Mouse (Mus musculus): ENCODE data around the gene Pafah1b2. TPM values are rescaled to one million over a fixed set of nuclear protein-coding genes. Genes with fewer than 3 reads are reported as not detected.
A peak's percentile ranks its signal among the peaks of the same experiment; 100 is the strongest.

Pafah1b2 gene
- polyA plus RNA-seq, 1 experiment from 2014 or later, result 263 TPM

GRCm38 (mm10) chr9:45952890-45953289 lies 59.6 kb downstream of the Pafah1b2 start:
- H3K27me3 ChIP-seq (replicated peaks; ENCODE audit: control insufficient read depth, insufficient read depth, low read length), result no peaks in the 10 kb centered on the region
- 0 out of 2 replicates have a peak overlapping the region, but pooled peaks have one; percentile 91 for H3K9ac ChIP-seq (ENCODE audit: low read depth, low read length)

DNA sequence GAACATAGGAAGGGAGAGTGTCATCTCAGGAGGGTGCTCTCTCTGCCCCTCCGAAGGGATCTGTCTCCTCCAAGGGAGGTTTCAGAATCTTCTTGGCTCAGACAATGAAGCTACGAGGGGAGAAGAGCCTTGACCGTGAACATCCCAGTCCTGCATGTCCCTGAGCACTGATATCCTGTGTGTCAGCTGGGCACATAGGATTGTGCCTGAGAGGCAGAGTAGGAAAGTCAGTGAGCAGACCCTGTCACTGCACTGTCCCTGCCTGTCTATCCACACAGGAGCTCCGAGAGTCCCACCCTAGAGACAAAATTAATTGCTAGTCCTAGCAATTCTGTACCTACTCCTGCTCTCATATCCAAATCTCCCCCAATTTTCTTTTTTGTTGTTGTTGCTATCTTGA lies 60.4 kb downstream of the Pafah1b2 start:
- Histone ChIP-seq H3K4me1 (ENCODE audit: control insufficient read depth, insufficient read depth, low read depth, low read length) (peaks cover 22% of the 10 kb centered on the region), H3K4me3 (ENCODE audit: low read length) (no peak overlapping the region), H3K9me3 (ENCODE audit: control insufficient read depth, low read length) (no peaks in the 10 kb centered on the region), H3K4me2 (ENCODE audit: low read length) (no peak overlapping the region), H3K9ac (ENCODE audit: low read depth, low read length) (no peak overlapping the region), H3K36me3 (ENCODE audit: control insufficient read depth, insufficient read depth, low read length) (peaks cover 26% of the 10 kb centered on the region), H3K27me3 (replicated peaks; ENCODE audit: control insufficient read depth, insufficient read depth, low read length) (no peaks in the 10 kb centered on the region), H3K27ac (ENCODE audit: low read depth, low read length) (no peak overlapping the region)
- no peak for ATAC-seq
- WGBS, result 91% methylated on average over 4 of the region's 4 CpGs

More at GRCm38 (mm10) chr9:45952890-45953289, 59.6 kb downstream of the Pafah1b2 start:
- H3K36me3 ChIP-seq (ENCODE audit: control insufficient read depth, insufficient read depth, low read length), result peaks cover 22% of the 10 kb centered on the region
- no peak for ATAC-seq
- 87% methylated on average over 7 of the region's 7 CpGs for WGBS
- no peaks in the 10 kb centered on the region for H3K9me3 ChIP-seq (ENCODE audit: control insufficient read depth, low read length)
- H3K27ac ChIP-seq (ENCODE audit: low read depth, low read length), result no peak overlapping the region
- H3K4me1 ChIP-seq (ENCODE audit: control insufficient read depth, insufficient read depth, low read depth, low read length), result peaks cover 22% of the 10 kb centered on the region
- H3K4me3 ChIP-seq (ENCODE audit: low read length), result no peak overlapping the region
- peak overlapping the region; percentile 73; the same call in 1 of the 2 replicates for H3K4me2 ChIP-seq (ENCODE audit: low read length)

- H3K4me2 ChIP-seq (ENCODE audit: low read length), result no peak overlapping the region
- no peak overlapping the region for H3K9ac ChIP-seq (ENCODE audit: low read depth, low read length)
- H3K9me3 ChIP-seq (ENCODE audit: control insufficient read depth, low read length), result no peaks in the 10 kb centered on the region
- peaks cover 56% of the 10 kb centered on the region for H3K36me3 ChIP-seq (ENCODE audit: control insufficient read depth, insufficient read depth, low read length)
- ATAC-seq, result no peak
- no peaks in the 10 kb centered on the region for H3K27me3 ChIP-seq (replicated peaks; ENCODE audit: control insufficient read depth, insufficient read depth, low read length)
- H3K4me3 ChIP-seq (ENCODE audit: low read length), result no peak overlapping the region
- no peak overlapping the region for H3K27ac ChIP-seq (ENCODE audit: low read depth, low read length)
- no peaks in the 10 kb centered on the region for H3K4me1 ChIP-seq (ENCODE audit: control insufficient read depth, insufficient read depth, low read depth, low read length)
- WGBS, result 87% methylated on average over 10 of the region's 10 CpGs
Observed at GRCm38 (mm10) chr9:45946872-45947183, 65.7 kb downstream of the Pafah1b2 start.

DNA sequence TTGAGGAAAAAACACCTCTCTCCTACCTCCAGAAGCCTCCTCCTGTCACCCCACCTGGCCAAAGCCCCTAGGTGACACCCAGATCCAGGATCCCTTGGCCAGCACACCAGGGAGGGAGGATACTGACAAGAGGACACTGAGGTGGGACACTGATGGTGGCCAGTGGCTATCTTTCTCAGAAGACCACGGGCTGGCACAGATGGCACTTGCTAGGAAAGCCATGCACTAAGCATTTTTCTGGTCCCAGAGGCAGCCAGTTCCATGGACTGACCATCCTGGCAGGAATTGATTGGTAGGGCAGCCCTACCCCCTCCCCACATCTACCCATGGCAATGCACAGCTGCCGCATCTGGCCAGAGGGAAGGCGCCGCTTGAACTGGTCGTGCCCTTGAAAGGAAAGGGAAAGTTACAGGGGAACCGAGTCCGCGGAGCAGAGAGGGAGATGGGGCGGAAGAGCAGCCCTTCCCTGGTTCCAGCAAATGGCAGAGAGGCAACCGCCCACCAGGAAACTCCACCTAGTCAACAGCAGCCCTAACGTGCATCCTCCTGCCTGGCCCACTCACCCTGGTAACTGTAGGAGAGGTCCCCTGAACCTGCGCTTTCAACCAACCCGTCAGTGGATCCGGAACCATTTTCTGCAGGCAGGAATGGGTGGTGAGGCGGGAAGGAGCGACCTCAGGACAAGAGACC lies 66.2 kb downstream of the Pafah1b2 start:
- Histone ChIP-seq H3K9me3 (ENCODE audit: control insufficient read depth, low read length) (no peaks in the 10 kb centered on the region), H3K9ac (ENCODE audit: low read depth, low read length) (no peak overlapping the region), H3K4me3 (ENCODE audit: low read length) (no peak overlapping the region), H3K27me3 (replicated peaks; ENCODE audit: control insufficient read depth, insufficient read depth, low read length) (no peaks in the 10 kb centered on the region), H3K36me3 (ENCODE audit: control insufficient read depth, insufficient read depth, low read length) (peaks cover 54% of the 10 kb centered on the region), H3K4me1 (ENCODE audit: control insufficient read depth, insufficient read depth, low read depth, low read length) (no peaks in the 10 kb centered on the region), H3K4me2 (ENCODE audit: low read length) (no peak overlapping the region), H3K27ac (ENCODE audit: low read depth, low read length) (no peak overlapping the region)
- 88% methylated on average over 16 of the region's 16 CpGs for WGBS
- ATAC-seq, result no peak

DNA sequence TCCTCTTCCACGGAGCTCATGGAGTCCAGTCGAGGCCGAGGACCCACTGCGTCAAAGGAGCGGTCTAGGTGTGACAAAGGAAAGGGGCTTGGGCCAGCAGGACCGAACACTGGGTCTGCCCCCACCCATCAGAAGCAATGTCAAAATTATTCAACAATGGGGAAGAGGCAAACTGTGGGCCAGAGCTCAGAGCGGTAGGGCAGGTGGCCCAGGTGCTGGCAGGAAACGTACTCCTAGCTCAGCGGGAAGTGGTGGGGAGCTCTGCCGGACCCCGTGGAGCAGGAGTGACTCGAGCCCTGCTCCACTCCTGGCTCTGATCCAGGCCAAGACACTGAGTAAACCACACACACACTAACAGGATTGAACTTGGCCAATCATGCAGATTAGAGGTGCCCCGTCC lies 66.8 kb downstream of the Pafah1b2 start:
- Histone ChIP-seq H3K4me3 (ENCODE audit: low read length) (no peak overlapping the region), H3K36me3 (ENCODE audit: control insufficient read depth, insufficient read depth, low read length) (peaks cover 58% of the 10 kb centered on the region), H3K4me1 (ENCODE audit: control insufficient read depth, insufficient read depth, low read depth, low read length) (no peaks in the 10 kb centered on the region), H3K4me2 (ENCODE audit: low read length) (no peak overlapping the region), H3K27ac (ENCODE audit: low read depth, low read length) (no peak overlapping the region), H3K27me3 (replicated peaks; ENCODE audit: control insufficient read depth, insufficient read depth, low read length) (no peaks in the 10 kb centered on the region), H3K9me3 (ENCODE audit: control insufficient read depth, low read length) (no peaks in the 10 kb centered on the region), H3K9ac (ENCODE audit: low read depth, low read length) (no peak overlapping the region)
- no peak for ATAC-seq
- WGBS, result 82% methylated on average over 13 of the region's 13 CpGs

DNA sequence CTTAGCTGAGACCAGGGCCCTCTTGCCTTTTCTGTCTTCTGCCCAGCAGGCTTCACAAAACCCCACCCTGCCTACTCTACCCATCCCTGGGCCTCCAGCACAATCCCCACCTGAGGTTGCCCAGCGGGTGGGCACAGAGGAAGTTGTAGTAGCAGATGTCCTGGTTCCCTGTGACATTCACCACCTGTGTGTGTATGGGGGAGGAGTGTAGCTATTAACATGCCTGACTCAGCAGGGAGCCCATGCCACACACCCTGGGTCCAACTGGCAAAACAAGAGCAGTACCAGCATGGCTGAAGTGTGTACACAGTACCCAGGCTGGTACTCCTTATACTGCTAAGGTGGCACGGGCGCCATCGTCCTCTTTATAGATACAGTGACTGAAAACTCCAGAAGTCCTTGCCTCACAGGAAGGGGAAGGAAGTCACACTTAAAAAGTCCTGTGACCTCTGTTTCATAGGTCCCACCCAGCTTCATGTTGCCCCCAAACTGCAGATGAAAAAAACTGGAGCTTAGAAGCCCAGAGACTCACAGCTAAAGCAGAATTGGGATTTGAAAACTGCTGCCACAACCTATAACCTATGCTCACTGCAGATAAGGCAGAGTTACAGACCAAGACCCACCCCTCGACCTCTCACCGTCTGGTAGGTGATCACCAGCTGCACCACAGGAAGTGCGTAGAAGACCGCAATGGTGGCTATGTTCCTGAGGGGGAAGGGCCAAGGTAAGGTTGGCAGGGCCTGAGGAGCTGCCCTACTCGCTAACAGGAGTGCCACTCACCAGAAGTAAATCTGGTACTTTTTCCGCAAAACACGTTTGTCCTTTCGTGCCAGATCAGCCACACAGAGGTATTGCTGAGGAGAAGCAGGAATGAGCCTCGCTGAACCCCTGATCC lies 67.7 kb downstream of the Pafah1b2 start:
- no peak overlapping the region for H3K27ac ChIP-seq (ENCODE audit: low read depth, low read length)
- H3K9ac ChIP-seq (ENCODE audit: low read depth, low read length), result no peak overlapping the region
- no peak overlapping the region for H3K4me3 ChIP-seq (ENCODE audit: low read length)
- H3K4me1 ChIP-seq (ENCODE audit: control insufficient read depth, insufficient read depth, low read depth, low read length), result no peaks in the 10 kb centered on the region
- H3K4me2 ChIP-seq (ENCODE audit: low read length), result no peak overlapping the region
- H3K36me3 ChIP-seq (ENCODE audit: control insufficient read depth, insufficient read depth, low read length), result peaks cover 50% of the 10 kb centered on the region
- H3K27me3 ChIP-seq (replicated peaks; ENCODE audit: control insufficient read depth, insufficient read depth, low read length), result no peaks in the 10 kb centered on the region
- ATAC-seq, result no peak
- 84% methylated on average over 13 of the region's 13 CpGs for WGBS
- no peaks in the 10 kb centered on the region for H3K9me3 ChIP-seq (ENCODE audit: control insufficient read depth, low read length)

DNA sequence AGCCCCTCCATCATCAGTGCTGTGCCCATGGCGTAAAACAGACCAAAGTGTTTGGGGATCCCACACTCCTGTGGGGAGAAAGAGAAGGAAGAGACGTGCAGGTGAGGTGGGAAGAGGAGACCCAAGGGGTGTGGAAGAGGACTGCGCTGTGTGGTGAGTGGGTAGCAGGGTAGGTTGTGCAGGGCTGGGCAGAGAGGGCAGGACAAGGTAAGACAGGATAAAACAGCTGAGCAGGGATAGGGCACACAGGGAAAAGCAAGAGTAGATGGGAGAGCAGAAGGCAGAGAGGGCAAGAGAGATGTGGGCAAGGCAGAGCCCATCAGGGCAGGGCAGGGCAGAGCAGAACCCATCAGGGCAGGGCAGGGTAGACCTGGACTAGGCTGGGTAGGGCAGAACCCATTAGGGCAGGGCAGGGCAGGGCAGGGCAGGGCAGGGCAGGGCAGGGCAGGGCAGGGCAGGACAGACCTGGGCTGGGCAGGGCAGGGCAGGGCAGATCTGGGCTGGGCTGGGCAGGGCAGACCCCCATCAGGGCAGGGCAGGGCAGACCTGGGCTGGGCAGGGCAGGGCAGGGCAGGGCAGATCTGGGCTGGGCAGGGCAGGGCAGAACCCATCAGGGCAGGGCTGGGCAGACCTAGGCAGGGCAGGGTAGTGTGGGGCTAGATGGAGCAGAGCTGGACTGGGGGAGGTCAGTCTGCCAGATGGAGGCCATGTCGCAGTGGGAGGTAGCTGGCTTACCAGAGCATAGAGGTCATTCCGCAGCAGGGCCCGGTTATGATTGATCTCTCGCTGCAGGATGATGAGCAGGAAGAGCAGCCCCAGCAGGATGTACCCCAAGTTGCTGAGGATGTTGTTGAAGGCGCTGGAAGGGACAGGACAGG lies 68.6 kb downstream of the Pafah1b2 start:
- no peaks in the 10 kb centered on the region for H3K27me3 ChIP-seq (replicated peaks; ENCODE audit: control insufficient read depth, insufficient read depth, low read length)
- H3K36me3 ChIP-seq (ENCODE audit: control insufficient read depth, insufficient read depth, low read length), result peaks cover 46% of the 10 kb centered on the region
- ATAC-seq, result peak; percentile 27; the same call in 1 of the 2 replicates
- no peaks in the 10 kb centered on the region for H3K9me3 ChIP-seq (ENCODE audit: control insufficient read depth, low read length)
- H3K4me3 ChIP-seq (ENCODE audit: low read length), result no peak overlapping the region
- H3K27ac ChIP-seq (ENCODE audit: low read depth, low read length), result no peak overlapping the region
- H3K4me1 ChIP-seq (ENCODE audit: control insufficient read depth, insufficient read depth, low read depth, low read length), result no peaks in the 10 kb centered on the region
- H3K4me2 ChIP-seq (ENCODE audit: low read length), result no peak overlapping the region
- 93% methylated on average over 8 of the region's 8 CpGs for WGBS
- H3K9ac ChIP-seq (ENCODE audit: low read depth, low read length), result no peak overlapping the region

- 88% methylated on average over 8 of the region's 8 CpGs for WGBS
- Histone ChIP-seq H3K36me3 (ENCODE audit: control insufficient read depth, insufficient read depth, low read length) (peaks cover 52% of the 10 kb centered on the region), H3K4me2 (ENCODE audit: low read length) (no peak overlapping the region), H3K4me1 (ENCODE audit: control insufficient read depth, insufficient read depth, low read depth, low read length) (no peaks in the 10 kb centered on the region), H3K27me3 (replicated peaks; ENCODE audit: control insufficient read depth, insufficient read depth, low read length) (no peaks in the 10 kb centered on the region), H3K9me3 (ENCODE audit: control insufficient read depth, low read length) (no peaks in the 10 kb centered on the region), H3K9ac (ENCODE audit: low read depth, low read length) (no peak overlapping the region), H3K4me3 (ENCODE audit: low read length) (no peak overlapping the region), H3K27ac (ENCODE audit: low read depth, low read length) (no peak overlapping the region)
- ATAC-seq, result no peak
Observed at GRCm38 (mm10) chr9:45942916-45943315, 69.6 kb downstream of the Pafah1b2 start.
